Mouse (Mus musculus) regulatory T cell (primary cell): ENCODE results near the gene Olfr1085.
"Not testable (repeated sequence)": the region's sequence is repeated elsewhere in the genome, so short reads cannot be mapped to it uniquely, and the experiment has no call there.

Source experiments
- in situ Hi-C: fragments of 300-600 bp; cut with MboI, MseI; formaldehyde crosslinking; loops from one replicate; pipeline ENCODE4 v1.15.1; 2025; ENCODE audit warnings: high pct_unique_total_duplicates

Gene Olfr1085

DNA sequence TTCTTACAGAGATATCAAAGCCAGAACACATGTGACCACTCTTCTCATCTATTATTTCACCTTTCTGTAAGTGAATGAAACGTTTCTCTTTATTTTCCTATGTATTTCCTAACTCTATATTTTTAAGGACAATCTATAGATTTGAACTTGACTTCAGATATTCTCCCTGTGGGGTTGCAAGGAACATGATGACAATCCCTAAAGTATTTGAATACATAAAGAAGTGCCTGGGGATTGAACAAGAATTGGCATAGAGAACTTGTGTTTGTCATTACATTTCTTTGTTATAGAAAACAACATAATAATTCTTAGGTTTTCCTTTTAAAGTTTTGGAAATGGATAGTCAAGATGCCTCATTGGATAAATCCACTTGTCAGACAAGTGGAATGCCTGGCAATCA is at the start of gene Olfr1085:
Gene Olfr1085 (minus strand): TSS at position 101 of the 400 bp plus-strand sequence.
- in situ Hi-C loops, result no loop called here

DNA sequence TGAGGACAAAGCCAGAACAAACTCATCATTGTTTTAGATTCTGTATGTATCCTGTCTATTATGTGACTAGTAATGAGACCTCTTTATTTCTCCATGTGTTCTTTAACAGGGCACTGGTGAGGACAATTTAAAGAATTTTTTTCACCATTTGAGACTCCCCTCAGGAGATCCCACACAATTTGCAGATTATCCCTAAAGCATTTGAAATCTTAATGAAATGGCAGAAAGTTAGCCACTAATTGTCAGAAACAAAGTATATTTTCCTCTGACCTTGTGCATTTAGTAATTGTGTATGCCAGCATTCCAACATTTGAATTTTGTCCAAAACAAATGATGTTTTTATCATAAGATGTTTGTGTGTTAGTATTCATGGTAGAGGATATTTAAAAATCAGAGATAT is 36.5 kb upstream of the Olfr1085 start, which contains the start of gene Olfr1087:
Gene Olfr1087 (minus strand): TSS at position 101 of the 400 bp plus-strand sequence.
- in situ Hi-C loops, result no loop called here

GRCm38 (mm10) chr2:86679992-86680391 is 18.2 kb upstream of the Olfr1085 start, which contains the start of gene Olfr1086:
TSS of gene Olfr1086 (minus strand) at chr2:86680092.
- in situ Hi-C loops, result no loop called here

- in situ Hi-C loops, result not testable (repeated sequence)
Measured at GRCm38 (mm10) chr2:86639625-86640024, 22.2 kb downstream of the Olfr1085 start, which contains the start of gene Olfr1084. TSS of gene Olfr1084 (minus strand) at chr2:86639725.
